Mouse (Mus musculus): ENCODE measurements around the gene Prss12. TPM values are rescaled to one million over a fixed set of nuclear protein-coding genes. Genes with fewer than 3 reads are reported as not detected.

Prss12 gene
- polyA plus RNA-seq, 1 experiment from 2014 or later: 5.9 TPM

- H3K9me3 ChIP-seq (ENCODE audit: control insufficient read depth, low read length): no peaks in the 10 kb centered on the region
- H3K4me1 ChIP-seq (replicated peaks; ENCODE audit: control insufficient read depth, insufficient read depth, low read length): no peaks in the 10 kb centered on the region
- H3K4me3 ChIP-seq (replicated peaks; ENCODE audit: low read length): no peak overlapping the region
- no peak for ATAC-seq
- no peaks in the 10 kb centered on the region for H3K27me3 ChIP-seq (replicated peaks; ENCODE audit: control insufficient read depth, insufficient read depth, low read length)
- no peak overlapping the region for H3K9ac ChIP-seq (replicated peaks; ENCODE audit: low read depth, low read length)
- H3K36me3 ChIP-seq (ENCODE audit: control insufficient read depth, insufficient read depth): no peaks in the 10 kb centered on the region
- H3K4me2 ChIP-seq (ENCODE audit: low read length): no peak overlapping the region
- WGBS: 73% methylated on average over 5 of the region's 5 CpGs
- H3K27ac ChIP-seq (ENCODE audit: low read length): no peak overlapping the region
Measured at GRCm38 (mm10) chr3:123431951-123432674, 14.6 kb upstream of the Prss12 start.

DNA sequence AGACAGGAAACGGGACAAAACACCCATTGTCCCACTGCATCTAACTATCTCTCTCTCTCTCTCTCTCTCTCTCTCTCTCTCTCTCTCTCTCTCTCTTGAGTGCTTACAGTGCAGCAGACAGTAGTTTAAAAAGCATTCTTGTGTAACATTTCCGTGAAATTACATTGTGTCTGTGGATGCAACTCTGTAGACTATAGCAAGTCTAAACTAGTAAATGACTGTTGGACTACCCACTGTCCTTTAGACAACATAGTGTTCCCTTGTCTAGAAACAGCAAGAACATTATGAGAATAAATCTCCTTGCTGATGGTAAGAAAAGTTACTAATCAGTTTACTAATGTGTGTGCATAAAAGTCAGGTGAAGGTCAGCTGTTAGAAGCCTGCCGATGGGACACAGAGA, 13.4 kb upstream of the Prss12 start:
- H3K4me1 ChIP-seq (replicated peaks; ENCODE audit: control insufficient read depth, insufficient read depth, low read length): no peaks in the 10 kb centered on the region
- no peak overlapping the region for H3K4me3 ChIP-seq (replicated peaks; ENCODE audit: low read length)
- no peak overlapping the region for H3K9ac ChIP-seq (replicated peaks; ENCODE audit: low read depth, low read length)
- no peak overlapping the region for H3K4me2 ChIP-seq (ENCODE audit: low read length)
- no peaks in the 10 kb centered on the region for H3K9me3 ChIP-seq (ENCODE audit: control insufficient read depth, low read length)
- 84% methylated on average over 3 of the region's 3 CpGs for WGBS
- H3K27me3 ChIP-seq (replicated peaks; ENCODE audit: control insufficient read depth, insufficient read depth, low read length): no peaks in the 10 kb centered on the region
- no peak overlapping the region for H3K27ac ChIP-seq (ENCODE audit: low read length)
- no peak for ATAC-seq
- no peaks in the 10 kb centered on the region for H3K36me3 ChIP-seq (ENCODE audit: control insufficient read depth, insufficient read depth)

- Histone ChIP-seq H3K4me2 (ENCODE audit: low read length) (no peak overlapping the region), H3K9ac (replicated peaks; ENCODE audit: low read depth, low read length) (no peak overlapping the region), H3K27me3 (replicated peaks; ENCODE audit: control insufficient read depth, insufficient read depth, low read length) (no peaks in the 10 kb centered on the region), H3K9me3 (ENCODE audit: control insufficient read depth, low read length) (no peaks in the 10 kb centered on the region), H3K36me3 (ENCODE audit: control insufficient read depth, insufficient read depth) (no peaks in the 10 kb centered on the region), H3K4me3 (replicated peaks; ENCODE audit: low read length) (no peak overlapping the region), H3K27ac (ENCODE audit: low read length) (no peak overlapping the region), H3K4me1 (replicated peaks; ENCODE audit: control insufficient read depth, insufficient read depth, low read length) (no peaks in the 10 kb centered on the region)
- ATAC-seq: no peak
- WGBS: 90% methylated on average over 1 of the region's 1 CpGs
Measured at GRCm38 (mm10) chr3:123437608-123438007, 9.1 kb upstream of the Prss12 start.

DNA sequence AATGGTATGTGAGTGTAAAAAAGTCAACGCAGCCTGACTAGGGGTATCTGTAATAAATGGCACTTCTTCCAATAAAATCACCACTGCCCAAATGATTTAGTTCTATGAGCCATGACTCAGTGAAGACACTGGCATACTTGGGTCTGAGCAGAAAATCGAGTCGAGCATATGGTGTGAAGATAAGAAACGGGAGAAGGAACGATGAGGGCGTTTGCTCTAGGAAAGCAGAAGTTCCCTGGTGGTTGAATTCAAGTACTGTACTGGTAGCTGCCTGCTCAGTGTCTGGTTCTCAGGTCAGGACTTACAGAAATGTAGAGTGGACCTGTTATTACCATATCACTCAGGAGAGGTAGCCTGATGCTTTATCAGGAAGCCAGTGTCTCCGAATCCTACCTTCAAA, 6.2 kb upstream of the Prss12 start:
- Histone ChIP-seq H3K27ac (ENCODE audit: low read length) (no peak overlapping the region), H3K9me3 (ENCODE audit: control insufficient read depth, low read length) (no peaks in the 10 kb centered on the region), H3K36me3 (ENCODE audit: control insufficient read depth, insufficient read depth) (no peaks in the 10 kb centered on the region), H3K9ac (replicated peaks; ENCODE audit: low read depth, low read length) (no peak overlapping the region), H3K4me3 (replicated peaks; ENCODE audit: low read length) (no peak overlapping the region), H3K4me1 (replicated peaks; ENCODE audit: control insufficient read depth, insufficient read depth, low read length) (no peaks in the 10 kb centered on the region), H3K27me3 (replicated peaks; ENCODE audit: control insufficient read depth, insufficient read depth, low read length) (no peaks in the 10 kb centered on the region), H3K4me2 (ENCODE audit: low read length) (no peak overlapping the region)
- ATAC-seq: no peak
- whole genome bisulfite sequencing: 90% methylated on average over 7 of the region's 7 CpGs

DNA sequence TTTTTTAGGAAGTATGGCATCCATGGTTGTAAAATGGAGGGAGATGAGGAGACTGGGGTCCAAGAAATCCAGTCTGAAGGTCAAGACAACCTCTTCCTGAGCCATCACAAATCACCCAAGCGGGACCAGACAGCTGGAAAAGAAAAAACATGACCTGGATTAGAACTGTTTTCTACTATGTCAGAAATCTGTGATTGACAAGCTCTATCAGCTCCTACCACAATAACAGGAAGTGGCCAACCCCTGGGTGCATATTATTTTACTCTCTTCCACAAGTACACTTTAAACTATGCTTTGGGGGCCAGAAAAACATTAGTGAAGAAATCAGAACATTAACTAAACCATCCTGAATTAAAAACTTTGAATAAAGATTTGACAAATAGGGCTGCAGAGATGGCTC, 2.2 kb upstream of the Prss12 start:
- no peak overlapping the region for H3K4me2 ChIP-seq (ENCODE audit: low read length)
- H3K4me1 ChIP-seq (replicated peaks; ENCODE audit: control insufficient read depth, insufficient read depth, low read length): peaks cover 14% of the 10 kb centered on the region
- no peak overlapping the region for H3K27ac ChIP-seq (ENCODE audit: low read length)
- H3K9me3 ChIP-seq (ENCODE audit: control insufficient read depth, low read length): no peaks in the 10 kb centered on the region
- no peak overlapping the region for H3K9ac ChIP-seq (replicated peaks; ENCODE audit: low read depth, low read length)
- no peak overlapping the region for H3K4me3 ChIP-seq (replicated peaks; ENCODE audit: low read length)
- H3K36me3 ChIP-seq (ENCODE audit: control insufficient read depth, insufficient read depth): no peaks in the 10 kb centered on the region
- no peak for ATAC-seq
- peaks cover 5% of the 10 kb centered on the region; the same call in 1 of the 2 replicates for H3K27me3 ChIP-seq (replicated peaks; ENCODE audit: control insufficient read depth, insufficient read depth, low read length)
- WGBS: 79% methylated on average over 1 of the region's 1 CpGs

DNA sequence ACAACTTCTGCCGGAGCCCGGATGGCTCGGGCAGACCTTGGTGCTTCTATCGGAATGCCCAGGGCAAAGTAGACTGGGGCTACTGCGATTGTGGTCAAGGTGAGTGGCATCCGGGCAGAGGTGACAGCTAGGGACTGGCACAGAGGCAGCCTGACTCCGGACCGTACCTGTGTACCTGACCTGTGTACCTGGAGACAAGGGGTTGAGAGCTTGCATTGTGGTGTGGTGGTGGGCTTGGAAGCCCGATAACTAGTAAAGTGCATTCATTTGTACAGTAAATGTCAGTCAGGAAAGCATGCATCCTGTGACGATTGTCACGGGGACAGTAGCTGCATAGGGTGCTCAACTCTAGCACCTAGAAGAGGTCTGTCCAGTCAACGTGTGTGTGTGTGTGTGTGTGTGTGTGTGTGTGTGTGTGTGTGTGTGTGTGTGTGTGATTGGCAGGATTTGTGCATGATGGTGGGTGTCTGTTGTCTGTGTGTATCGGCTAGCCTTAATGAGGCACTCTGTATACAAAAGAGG, 886 bp downstream of the Prss12 start:
- no peak overlapping the region for H3K27ac ChIP-seq (ENCODE audit: low read length)
- H3K27me3 ChIP-seq (replicated peaks; ENCODE audit: control insufficient read depth, insufficient read depth, low read length): peaks cover 5% of the 10 kb centered on the region; the same call in 1 of the 2 replicates

GRCm38 (mm10) chr3:123448096-123448495, 1.4 kb downstream of the Prss12 start:
- H3K4me3 ChIP-seq (replicated peaks; ENCODE audit: low read length): peak overlapping the region; percentile 80
- no peak for ATAC-seq
- no peak overlapping the region for H3K27ac ChIP-seq (ENCODE audit: low read length)
- peak overlapping the region; percentile 100 for H3K4me2 ChIP-seq (ENCODE audit: low read length)
- no peaks in the 10 kb centered on the region for H3K36me3 ChIP-seq (ENCODE audit: control insufficient read depth, insufficient read depth)
- no peaks in the 10 kb centered on the region for H3K9me3 ChIP-seq (ENCODE audit: control insufficient read depth, low read length)
- 3% methylated on average over 10 of the region's 10 CpGs for WGBS
- H3K4me1 ChIP-seq (replicated peaks; ENCODE audit: control insufficient read depth, insufficient read depth, low read length): peaks cover 14% of the 10 kb centered on the region
- H3K9ac ChIP-seq (replicated peaks; ENCODE audit: low read depth, low read length): no peak overlapping the region
- H3K27me3 ChIP-seq (replicated peaks; ENCODE audit: control insufficient read depth, insufficient read depth, low read length): peaks cover 5% of the 10 kb centered on the region; the same call in 1 of the 2 replicates

More for the DNA sequence above, 886 bp downstream of the Prss12 start:
- Histone ChIP-seq H3K4me3 (replicated peaks; ENCODE audit: low read length) (peak overlapping the region; percentile 80), H3K4me2 (ENCODE audit: low read length) (peak overlapping the region; percentile 100), H3K36me3 (ENCODE audit: control insufficient read depth, insufficient read depth) (no peaks in the 10 kb centered on the region), H3K9ac (replicated peaks; ENCODE audit: low read depth, low read length) (peak overlapping the region; percentile 75), H3K9me3 (ENCODE audit: control insufficient read depth, low read length) (no peaks in the 10 kb centered on the region), H3K4me1 (replicated peaks; ENCODE audit: control insufficient read depth, insufficient read depth, low read length) (peaks cover 14% of the 10 kb centered on the region)
- peak; percentile 1; the same call in 1 of the 2 replicates for ATAC-seq
- 4% methylated on average over 13 of the region's 13 CpGs for WGBS

- H3K4me1 ChIP-seq (replicated peaks; ENCODE audit: control insufficient read depth, insufficient read depth, low read length): peaks cover 14% of the 10 kb centered on the region
- no peaks in the 10 kb centered on the region for H3K9me3 ChIP-seq (ENCODE audit: control insufficient read depth, low read length)
- peaks cover 5% of the 10 kb centered on the region; the same call in 1 of the 2 replicates for H3K27me3 ChIP-seq (replicated peaks; ENCODE audit: control insufficient read depth, insufficient read depth, low read length)
- H3K4me2 ChIP-seq (ENCODE audit: low read length): no peak overlapping the region
- WGBS: 42% methylated on average over 6 of the region's 6 CpGs
- H3K36me3 ChIP-seq (ENCODE audit: control insufficient read depth, insufficient read depth): no peaks in the 10 kb centered on the region
- no peak overlapping the region for H3K4me3 ChIP-seq (replicated peaks; ENCODE audit: low read length)
- no peak overlapping the region for H3K27ac ChIP-seq (ENCODE audit: low read length)
- ATAC-seq: no peak
- H3K9ac ChIP-seq (replicated peaks; ENCODE audit: low read depth, low read length): no peak overlapping the region
Measured at GRCm38 (mm10) chr3:123450107-123450506, 3.4 kb downstream of the Prss12 start.

DNA sequence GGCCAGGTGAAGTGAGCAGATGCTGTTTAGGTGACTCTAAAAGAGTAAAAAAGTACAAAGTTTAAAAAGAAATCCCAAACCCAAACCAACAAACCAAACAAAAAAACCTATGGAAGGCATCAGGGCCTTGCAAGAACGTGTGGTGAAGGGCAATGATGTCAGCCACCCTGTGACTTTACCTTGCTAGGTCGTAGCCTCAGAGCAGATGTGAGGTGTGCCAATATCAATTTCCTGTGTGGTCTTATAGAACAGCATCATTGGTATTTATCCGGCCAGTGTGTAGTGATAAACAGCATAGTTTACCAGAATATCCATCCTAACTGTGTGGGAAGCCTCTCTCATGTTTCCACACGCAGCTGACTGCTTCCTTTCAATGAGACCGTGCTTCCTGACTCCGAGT, 6.2 kb downstream of the Prss12 start:
- Histone ChIP-seq H3K27me3 (replicated peaks; ENCODE audit: control insufficient read depth, insufficient read depth, low read length) (0 out of 2 replicates have a peak, but pooled peaks cover 2% of the 10 kb centered on the region), H3K4me2 (ENCODE audit: low read length) (no peak overlapping the region), H3K27ac (ENCODE audit: low read length) (no peak overlapping the region), H3K4me3 (replicated peaks; ENCODE audit: low read length) (no peak overlapping the region), H3K9ac (replicated peaks; ENCODE audit: low read depth, low read length) (no peak overlapping the region), H3K4me1 (replicated peaks; ENCODE audit: control insufficient read depth, insufficient read depth, low read length) (no peaks in the 10 kb centered on the region; the same call in 1 of the 2 replicates), H3K36me3 (ENCODE audit: control insufficient read depth, insufficient read depth) (no peaks in the 10 kb centered on the region), H3K9me3 (ENCODE audit: control insufficient read depth, low read length) (no peaks in the 10 kb centered on the region)
- 73% methylated on average over 6 of the region's 6 CpGs for WGBS
- ATAC-seq: no peak
